Mouse (Mus musculus) embryonic facial prominence, embryonic 15.5 days (tissue): ENCODE measurements around the gene Olfr380. TPM values are rescaled to one million over a fixed set of nuclear protein-coding genes. Genes with fewer than 3 reads are reported as not detected.

ENCODE experiments used
- ATAC-seq: fragments of 200-750 bp; cut with Nextera tagmentation; 2 replicates; pipeline ENCODE4 v1.8.0; 2017; ENCODE audit warnings: low read depth, moderate TSS enrichment; ENCODE audit not compliant: insufficient number of reproducible peaks, low FRiP score, low TSS enrichment
- H3K27ac ChIP-seq: fragments of 300-500 bp; sonication (generic); replicated peaks from 2 replicates; pipeline ENCODE4 v1.5.1; 2015; ENCODE audit warnings: mild to moderate bottlenecking, inconsistent platforms
- H3K27me3 ChIP-seq: fragments of 300-500 bp; sonication (generic); 2 replicates; pipeline ENCODE4 v1.6.1; 2015; ENCODE audit warnings: inconsistent platforms
- H3K36me3 ChIP-seq: fragments of 300-500 bp; sonication (generic); 2 replicates; pipeline ENCODE4 v1.6.1; 2015; ENCODE audit warnings: mild to moderate bottlenecking, inconsistent platforms
- H3K4me1 ChIP-seq: fragments of 300-500 bp; sonication (generic); 2 replicates; pipeline ENCODE4 v1.6.1; 2015; ENCODE audit warnings: inconsistent platforms
- H3K4me2 ChIP-seq: fragments of 300-500 bp; sonication (generic); replicated peaks from 2 replicates; pipeline ENCODE4 v1.6.1; 2015; ENCODE audit warnings: mild to moderate bottlenecking, inconsistent platforms
- H3K4me3 ChIP-seq: fragments of 300-500 bp; sonication (generic); replicated peaks from 2 replicates; pipeline ENCODE4 v1.5.1; 2015; ENCODE audit warnings: mild to moderate bottlenecking, inconsistent platforms
- H3K9ac ChIP-seq: fragments of 300-500 bp; sonication (generic); 2 replicates; pipeline ENCODE4 v1.6.1; 2015; ENCODE audit warnings: inconsistent platforms
- H3K9me3 ChIP-seq: fragments of 300-500 bp; sonication (generic); replicated peaks from 2 replicates; pipeline ENCODE4 v1.6.1; 2016; ENCODE audit warnings: inconsistent platforms
- WGBS: fragments of 180-500 bp; shearing (Covaris S2); methylation state at CpG from one replicate; pipeline ENCODE4 v1.1.7; 2015; 5-methylcytosine and 5-hydroxymethylcytosine counted together
- polyA plus RNA-seq: library from polyadenylated mRNA; unstranded; fragments of >200 nt; fragmentation: Nextera tagmentation; extraction: Ambion mirVana; gene quantifications from 2 replicates; pipeline ENCODE4 v1.2.1, GENCODE M21; 2015

Olfr380 gene
- 0.17 TPM in 1 of 2 replicates, not detected in the other for polyA plus RNA-seq

DNA sequence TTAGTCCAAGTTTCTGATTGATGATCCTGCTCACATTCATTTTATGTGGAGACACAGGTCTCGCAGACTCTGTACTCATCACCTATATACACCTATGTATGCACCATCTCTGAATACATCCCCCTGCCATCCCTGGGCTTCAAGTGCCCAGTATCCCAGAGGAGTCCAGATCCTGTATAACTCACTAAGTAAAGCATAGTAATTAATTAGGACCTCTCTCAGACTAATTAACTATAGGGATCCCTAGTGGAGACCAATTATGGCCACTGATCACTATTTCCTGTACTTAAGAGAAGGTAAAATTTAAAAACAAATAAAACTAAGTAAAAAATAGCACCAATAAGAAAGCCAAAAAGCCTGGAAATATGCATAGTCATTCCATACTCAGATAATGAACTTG, at the start of gene Olfr380:
Olfr380 (minus strand) TSS at position 101 of the 400 bp plus-strand sequence.
- ATAC-seq: no peak
- Histone ChIP-seq H3K4me3 (no peak within 1 kb of the TSS), H3K4me2 (no peak within 1 kb of the TSS), H3K9ac (no peak within 1 kb of the TSS), H3K9me3 (no peaks in the 10 kb centered on the region), H3K27me3 (no peaks in the 10 kb centered on the region), H3K4me1 (no peaks in the 10 kb centered on the region), H3K27ac (no peak within 1 kb of the TSS), H3K36me3 (no peaks in the 10 kb centered on the region)
- WGBS: 92% methylated on average over 1 of the region's 1 CpGs

DNA sequence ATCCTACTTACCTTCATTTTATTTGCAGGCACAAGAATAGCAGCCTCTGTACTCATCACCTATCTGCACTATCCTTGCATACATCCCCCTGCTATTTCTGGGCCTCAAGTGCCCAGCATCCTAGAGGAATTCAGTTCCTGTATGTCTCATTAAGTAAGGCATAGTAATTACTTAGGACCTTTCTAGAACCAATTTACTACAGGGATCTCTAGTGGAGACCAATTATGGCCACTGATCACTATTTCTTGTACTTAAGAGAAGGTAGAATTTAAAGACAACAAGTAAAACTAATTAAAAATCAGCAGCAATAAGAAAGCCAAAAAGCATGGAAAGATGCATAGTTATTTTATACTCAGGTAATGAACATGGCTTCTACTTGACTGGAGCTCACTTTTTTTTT, 34.2 kb upstream of the Olfr380 start, which contains the start of gene Olfr381:
Olfr381 (minus strand) TSS at position 101 of the 400 bp plus-strand sequence.
- no peak for ATAC-seq
- Histone ChIP-seq H3K27ac (no peak within 1 kb of the TSS), H3K4me2 (no peak within 1 kb of the TSS)

DNA sequence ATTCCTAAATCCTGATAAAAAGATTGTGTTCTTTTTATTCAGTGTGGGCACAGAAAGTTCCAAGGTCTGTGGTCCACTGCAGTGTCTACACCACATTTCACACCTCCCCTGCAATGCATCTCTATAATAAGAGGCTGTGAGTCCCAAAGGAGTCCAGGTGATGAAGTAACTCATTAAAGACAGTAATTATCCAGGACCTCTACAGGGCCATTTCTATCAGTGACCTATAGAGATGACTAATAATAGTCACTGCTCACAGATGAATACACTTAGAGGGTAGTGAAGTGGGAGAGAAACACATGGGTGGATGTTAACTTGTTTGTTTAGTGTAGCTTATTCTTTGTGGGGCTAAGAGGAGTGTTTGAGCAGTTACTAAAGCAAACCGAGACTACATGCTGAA, 28.9 kb downstream of the Olfr380 start, which contains the start of gene Olfr378:
Olfr378 (minus strand) TSS at position 101 of the 400 bp plus-strand sequence.
- Histone ChIP-seq H3K27me3 (no peaks in the 10 kb centered on the region), H3K9me3 (no peaks in the 10 kb centered on the region; the same call in 1 of the 2 replicates), H3K4me1 (no peaks in the 10 kb centered on the region), H3K4me3 (no peak within 1 kb of the TSS), H3K4me2 (no peak within 1 kb of the TSS), H3K36me3 (no peaks in the 10 kb centered on the region), H3K9ac (no peak within 1 kb of the TSS), H3K27ac (no peak within 1 kb of the TSS)
- ATAC-seq: no peak
- 83% methylated on average over 1 of the region's 1 CpGs for WGBS

More for the DNA sequence above, 34.2 kb upstream of the Olfr380 start, which contains the start of gene Olfr381:
- no peak within 1 kb of the TSS for H3K9ac ChIP-seq
- H3K4me1 ChIP-seq: no peaks in the 10 kb centered on the region
- H3K27me3 ChIP-seq: no peaks in the 10 kb centered on the region
- no peaks in the 10 kb centered on the region for H3K9me3 ChIP-seq
- H3K4me3 ChIP-seq: no peak within 1 kb of the TSS
- H3K36me3 ChIP-seq: no peaks in the 10 kb centered on the region

Other genes starting within 250 kb of the Olfr380 start
- gene Trpv1, start 223.2 kb downstream of the Olfr380 start, polyA plus RNA-seq: 0.24 and 0.34 TPM in 2 replicates
- 0.84 and 0.87 TPM in 2 replicates for gene Trpv3, start 190.1 kb downstream of the Olfr380 start, polyA plus RNA-seq
- gene Aspa, start 127.9 kb downstream of the Olfr380 start, polyA plus RNA-seq: 2.0 and 2.4 TPM in 2 replicates
- not detected in 2 replicates for gene Gm49340, start 127.8 kb downstream of the Olfr380 start, polyA plus RNA-seq
- gene Spata22, start 127.8 kb downstream of the Olfr380 start, polyA plus RNA-seq: not detected in 2 replicates
- not detected in 2 replicates for gene Olfr20, start 106.7 kb downstream of the Olfr380 start, polyA plus RNA-seq
- 0.13 and 0.17 TPM in 2 replicates for gene Olfr376, start 86.3 kb downstream of the Olfr380 start, polyA plus RNA-seq
- gene Olfr1, start 57.9 kb downstream of the Olfr380 start, polyA plus RNA-seq: 0.08 TPM in 1 of 2 replicates, not detected in the other
- gene Olfr378, start 29.0 kb downstream of the Olfr380 start, polyA plus RNA-seq: not detected in 2 replicates
- gene Olfr381, start 34.1 kb upstream of the Olfr380 start, polyA plus RNA-seq: not detected in 2 replicates
- gene Olfr382, start 59.7 kb upstream of the Olfr380 start, polyA plus RNA-seq: not detected in 2 replicates
- 0.24 TPM in 1 of 2 replicates, not detected in the other for gene Olfr385, start 135.5 kb upstream of the Olfr380 start, polyA plus RNA-seq
- not detected in 2 replicates for gene Olfr384, start 141.1 kb upstream of the Olfr380 start, polyA plus RNA-seq
- not detected in 2 replicates for gene Zfp735, start 231.3 kb upstream of the Olfr380 start, polyA plus RNA-seq